Mouse (Mus musculus) limb, embryonic 11.5 days (tissue): ENCODE data around the gene Zfp36l2. TPM values are rescaled to one million over a fixed set of nuclear protein-coding genes. Genes with fewer than 3 reads are reported as not detected.
A peak's percentile ranks its signal among the peaks of the same experiment; 100 is the strongest.
"Not testable (repeated sequence)": the region's sequence is repeated elsewhere in the genome, so short reads cannot be mapped to it uniquely, and the experiment has no call there.

Source experiments
- ATAC-seq: fragments of 200-750 bp; cut with Nextera tagmentation; 2 replicates; pipeline ENCODE4 v1.8.0; 2017; ENCODE audit warnings: low read depth; ENCODE audit not compliant: insufficient number of reproducible peaks, low FRiP score, low TSS enrichment
- DNase-seq: peaks from one replicate; pipeline ENCODE4 v3.0.0-alpha.2; 2015; ENCODE audit warnings: low spot score
- H3K27ac ChIP-seq: fragments of 300-500 bp; sonication (generic); replicated peaks from 2 replicates; pipeline ENCODE4 v1.5.1; 2014; ENCODE audit warnings: low read depth, mild to moderate bottlenecking, low read length
- H3K27me3 ChIP-seq: fragments of 300-500 bp; sonication (generic); 2 replicates; pipeline ENCODE4 v1.6.1; 2014; ENCODE audit warnings: mild to moderate bottlenecking, low read length, mixed read lengths; ENCODE audit not compliant: control insufficient read depth, insufficient read depth
- H3K36me3 ChIP-seq: fragments of 300-500 bp; sonication (generic); 2 replicates; pipeline ENCODE4 v1.6.1; 2014; ENCODE audit warnings: mild to moderate bottlenecking, low read length, moderate library complexity, mixed read lengths; ENCODE audit not compliant: control insufficient read depth, insufficient read depth
- H3K4me1 ChIP-seq: fragments of 300-500 bp; sonication (generic); 2 replicates; pipeline ENCODE4 v1.6.1; 2014; ENCODE audit warnings: low read length, mixed read lengths; ENCODE audit not compliant: control insufficient read depth, insufficient read depth
- H3K4me2 ChIP-seq: fragments of 300-500 bp; sonication (generic); 2 replicates; pipeline ENCODE4 v1.6.1; 2014; ENCODE audit warnings: low read depth, mild to moderate bottlenecking, moderate library complexity; ENCODE audit not compliant: severe bottlenecking
- H3K4me3 ChIP-seq: fragments of 300-500 bp; sonication (generic); 2 replicates; pipeline ENCODE4 v1.5.1; 2014; ENCODE audit warnings: low read depth, low read length
- H3K9ac ChIP-seq: fragments of 300-500 bp; sonication (generic); 2 replicates; pipeline ENCODE4 v1.6.1; 2014; ENCODE audit warnings: mild to moderate bottlenecking, low read length
- H3K9me3 ChIP-seq: fragments of 300-500 bp; sonication (generic); 2 replicates; pipeline ENCODE4 v1.6.1; 2016; ENCODE audit warnings: low read length; ENCODE audit not compliant: control insufficient read depth
- WGBS: fragments of 180-500 bp; shearing (Covaris S2); extraction: QIAGEN DNeasy Blood & Tissue Kit; methylation state at CpG from one replicate; pipeline ENCODE4 v1.1.7; 2014; 5-methylcytosine and 5-hydroxymethylcytosine counted together
- polyA plus RNA-seq: library from polyadenylated mRNA; unstranded; fragments of >200 nt; fragmentation: Nextera tagmentation; extraction: Ambion mirVana; gene quantifications from 2 replicates; pipeline ENCODE4 v1.2.1, GENCODE M21; 2014

Gene Zfp36l2
- polyA plus RNA-seq, 1 experiment from 2014 or later, result 27.2 TPM

- Histone ChIP-seq H3K27ac (no peak overlapping the region), H3K4me2 (no peak overlapping the region), H3K4me1 (peaks cover 22% of the 10 kb centered on the region), H3K4me3 (no peak overlapping the region), H3K9ac (no peak overlapping the region), H3K27me3 (no peaks in the 10 kb centered on the region), H3K36me3 (0 out of 2 replicates have a peak, but pooled peaks cover 2% of the 10 kb centered on the region), H3K9me3 (no peaks in the 10 kb centered on the region)
- DNase-seq (no peak), ATAC-seq (no peak)
- 94% methylated on average over 9 of the region's 9 CpGs for WGBS
These were observed 5.7 kb upstream of the Zfp36l2 start for GRCm38 (mm10) chr17:84193411-84193810.

- Histone ChIP-seq H3K27me3 (no peaks in the 10 kb centered on the region), H3K27ac (no peak overlapping the region), H3K36me3 (0 out of 2 replicates have a peak, but pooled peaks cover 2% of the 10 kb centered on the region), H3K9ac (no peak overlapping the region), H3K4me1 (peaks cover 17% of the 10 kb centered on the region), H3K9me3 (no peaks in the 10 kb centered on the region), H3K4me2 (no peak overlapping the region), H3K4me3 (no peak overlapping the region)
- ATAC-seq, result no peak
- DNase-seq, result no peak
- 87% methylated on average over 4 of the region's 4 CpGs for WGBS
These were observed 4.2 kb upstream of the Zfp36l2 start for GRCm38 (mm10) chr17:84191946-84192345.

GRCm38 (mm10) chr17:84190885-84191284 is 3.1 kb upstream of the Zfp36l2 start:
- Histone ChIP-seq H3K27me3 (no peaks in the 10 kb centered on the region), H3K4me3 (no peak overlapping the region), H3K4me2 (no peak overlapping the region), H3K36me3 (peaks cover 10% of the 10 kb centered on the region), H3K9ac (no peak overlapping the region), H3K4me1 (peaks cover 17% of the 10 kb centered on the region), H3K9me3 (no peaks in the 10 kb centered on the region), H3K27ac (no peak overlapping the region)
- ATAC-seq (no peak), DNase-seq (peak; percentile 92)
- 28% methylated on average over 8 of the region's 8 CpGs for WGBS

- WGBS, result 75% methylated on average over 5 of the region's 5 CpGs
- no peaks in the 10 kb centered on the region for H3K27me3 ChIP-seq
- H3K9me3 ChIP-seq, result no peaks in the 10 kb centered on the region
- H3K4me3 ChIP-seq, result peak overlapping the region; percentile 60; the same call in 1 of the 2 replicates
- peak overlapping the region; percentile 82 for H3K9ac ChIP-seq
- peaks cover 18% of the 10 kb centered on the region for H3K36me3 ChIP-seq
- peak overlapping the region; percentile 94 for H3K27ac ChIP-seq
- peak overlapping the region; percentile 88 for H3K4me2 ChIP-seq
- ATAC-seq (no peak), DNase-seq (no peak)
- H3K4me1 ChIP-seq, result peaks cover 17% of the 10 kb centered on the region
These were observed 1.5 kb upstream of the Zfp36l2 start for GRCm38 (mm10) chr17:84189127-84189854.

GRCm38 (mm10) chr17:84188374-84188961 is 721 bp upstream of the Zfp36l2 start:
- H3K27ac ChIP-seq, result peak overlapping the region; percentile 94
- H3K4me3 ChIP-seq, result peak overlapping the region; percentile 60
- H3K9me3 ChIP-seq, result no peaks in the 10 kb centered on the region
- under 1% methylated on average over 38 of the region's 38 CpGs for WGBS
- peak; percentile 79 for ATAC-seq
- peaks cover 19% of the 10 kb centered on the region for H3K4me1 ChIP-seq
- H3K9ac ChIP-seq, result peak overlapping the region; percentile 82
- no peaks in the 10 kb centered on the region for H3K27me3 ChIP-seq
- peaks cover 18% of the 10 kb centered on the region for H3K36me3 ChIP-seq
- H3K4me2 ChIP-seq, result peak overlapping the region; percentile 88
- DNase-seq, result peak; percentile 91

GRCm38 (mm10) chr17:84187264-84187663 is 483 bp downstream of the Zfp36l2 start:
- not testable (repeated sequence) for H3K27me3 ChIP-seq, H3K9me3 ChIP-seq, ATAC-seq, DNase-seq
- WGBS, result 0% methylated on average over 9 of the region's 37 CpGs
- Histone ChIP-seq H3K4me3 (peak overlapping the region; percentile 99), H3K9ac (peak overlapping the region; percentile 99), H3K36me3 (peaks cover 16% of the 10 kb centered on the region), H3K4me1 (peaks cover 29% of the 10 kb centered on the region), H3K27ac (peak overlapping the region; percentile 96), H3K4me2 (peak overlapping the region; percentile 88)

- H3K9ac ChIP-seq, result peak overlapping the region; percentile 99
- DNase-seq (peak; percentile 73), ATAC-seq (no peak)
- H3K9me3 ChIP-seq, result no peaks in the 10 kb centered on the region
- peaks cover 35% of the 10 kb centered on the region for H3K4me1 ChIP-seq
- peaks cover 16% of the 10 kb centered on the region for H3K36me3 ChIP-seq
- H3K27me3 ChIP-seq, result no peaks in the 10 kb centered on the region
- H3K4me2 ChIP-seq, result peak overlapping the region; percentile 66
- H3K27ac ChIP-seq, result peak overlapping the region; percentile 96
- WGBS, result under 1% methylated on average over 54 of the region's 80 CpGs
- H3K4me3 ChIP-seq, result peak overlapping the region; percentile 99
These were observed 1.1 kb downstream of the Zfp36l2 start for GRCm38 (mm10) chr17:84186451-84187202.
